Mouse (Mus musculus): ENCODE measurements around the gene Vmn2r83.

DNA sequence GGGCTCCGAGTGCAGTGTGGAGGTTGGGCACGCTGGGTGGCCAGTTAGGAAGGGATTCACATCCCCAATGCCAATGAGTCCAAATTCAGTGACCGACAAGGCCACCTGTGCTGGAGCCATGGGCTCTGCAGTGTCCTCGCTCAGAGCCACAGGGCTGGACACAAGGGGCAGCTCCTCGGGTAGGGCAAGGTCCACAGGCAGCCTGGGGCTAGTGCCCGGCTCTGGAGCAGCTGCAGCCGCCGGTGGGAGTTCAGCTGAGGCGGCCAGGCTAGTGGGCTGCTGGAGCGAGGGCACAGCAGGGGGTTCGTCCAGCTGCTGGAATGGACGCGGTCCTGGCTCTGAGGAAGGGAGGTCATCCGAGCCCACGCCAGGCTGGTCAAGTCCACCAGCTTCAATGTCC lies 73.0 kb downstream of the Vmn2r83 start:
- TF ChIP-seq CTCF (IDR thresholded peaks at IDR 0.05; ENCODE audit: insufficient read depth, low read depth, low read length) (no peak), POLR2A (IDR thresholded peaks at IDR 0.05; ENCODE audit: insufficient read depth, low read depth, low read length) (no peak)

All from olfactory bulb, adult 2 months (tissue).